Mouse (Mus musculus): ENCODE data around the gene Sec14l4. TPM values are rescaled to one million over a fixed set of nuclear protein-coding genes. Genes with fewer than 3 reads are reported as not detected.
A peak's percentile ranks its signal among the peaks of the same experiment; 100 is the strongest.

Sec14l4 gene
- not detected in 2 replicates for polyA plus RNA-seq (2015; fragmentation: Nextera tagmentation; extraction: Ambion mirVana)

DNA sequence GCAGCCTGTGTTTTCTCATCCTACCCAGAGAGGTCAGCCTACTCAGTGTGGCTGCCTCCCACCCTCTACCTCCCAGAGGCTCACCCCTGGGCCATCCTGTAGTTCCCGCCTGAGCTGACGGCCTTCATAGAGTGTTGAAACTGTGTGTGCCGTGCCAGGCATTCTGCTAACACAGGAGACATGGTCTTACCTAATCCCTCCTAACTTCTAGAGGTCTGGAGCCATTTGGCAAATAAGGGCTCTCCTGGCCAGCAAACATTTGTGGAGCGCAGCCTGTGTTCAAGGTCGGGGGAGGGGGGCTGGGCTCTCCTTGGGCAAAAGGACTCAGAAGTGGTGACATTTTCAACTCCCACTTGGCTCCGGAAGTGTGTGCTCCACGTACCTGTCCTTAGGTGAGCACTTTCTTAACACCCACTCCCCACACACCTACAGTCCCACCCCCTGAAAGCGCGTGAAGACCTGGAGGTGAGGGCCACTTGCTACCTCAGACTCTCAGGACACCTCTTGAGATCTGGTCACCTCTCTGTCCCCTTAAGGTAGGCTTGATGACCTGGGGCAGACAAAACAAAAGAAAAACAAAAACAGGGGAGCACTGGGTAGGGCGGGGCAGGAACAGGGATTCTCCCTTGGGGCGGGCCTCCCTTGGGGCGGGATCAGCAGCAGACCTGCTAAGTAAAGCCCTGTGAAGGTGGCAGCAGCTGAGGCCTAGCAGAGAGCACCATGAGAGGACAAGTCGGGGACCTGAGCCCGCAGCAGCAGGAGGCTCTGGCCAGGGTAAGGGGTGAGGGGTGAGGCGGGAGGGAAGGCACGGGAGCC, at the start of gene Sec14l4:
Gene Sec14l4 (plus strand): TSS at position 337 of the 816 bp plus-strand sequence.
- Histone ChIP-seq H3K27ac (replicated peaks) (no peak within 1 kb of the TSS), H3K4me3 (no peak within 1 kb of the TSS), H3K27me3 (no peaks in the 10 kb centered on the region; the same call in 1 of the 2 replicates), H3K9ac (no peak within 1 kb of the TSS), H3K36me3 (no peaks in the 10 kb centered on the region), H3K4me1 (replicated peaks) (no peaks in the 10 kb centered on the region), H3K9me3 (no peaks in the 10 kb centered on the region), H3K4me2 (no peak within 1 kb of the TSS)
- no peak for ATAC-seq (ENCODE audit: low read depth)
- 42% methylated on average over 16 of the region's 16 CpGs for WGBS

DNA sequence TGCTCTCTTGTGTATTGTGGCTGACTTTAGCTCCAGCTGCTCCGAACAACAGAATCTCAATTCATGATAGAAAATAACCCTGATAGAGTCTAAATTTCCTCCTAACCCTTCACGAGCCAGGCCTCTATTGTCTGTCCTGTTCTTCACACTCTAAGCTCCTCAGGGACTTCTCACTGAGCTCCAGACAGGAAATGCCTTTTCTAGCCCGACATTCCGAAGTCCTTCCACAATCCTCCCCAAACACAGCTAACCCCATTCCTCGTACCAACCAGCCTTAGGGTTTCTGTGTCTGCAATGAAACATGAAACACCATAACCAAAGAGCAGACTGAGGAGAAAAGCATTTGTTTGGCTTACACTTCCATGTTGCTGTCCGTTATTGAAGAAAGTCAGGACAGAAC, 49.7 kb upstream of the Sec14l4 start:
- no peak for ATAC-seq (ENCODE audit: low read depth)
- H3K27ac ChIP-seq (replicated peaks), result no peak overlapping the region
- H3K4me2 ChIP-seq, result no peak overlapping the region
- peaks cover 18% of the 10 kb centered on the region for H3K4me1 ChIP-seq (replicated peaks)
- no peaks in the 10 kb centered on the region for H3K9me3 ChIP-seq
- H3K27me3 ChIP-seq, result peaks cover 9% of the 10 kb centered on the region
- H3K9ac ChIP-seq, result no peak overlapping the region
- 68% methylated on average over 6 of the region's 6 CpGs for WGBS
- H3K36me3 ChIP-seq, result peaks cover 50% of the 10 kb centered on the region
- H3K4me3 ChIP-seq, result no peak overlapping the region

DNA sequence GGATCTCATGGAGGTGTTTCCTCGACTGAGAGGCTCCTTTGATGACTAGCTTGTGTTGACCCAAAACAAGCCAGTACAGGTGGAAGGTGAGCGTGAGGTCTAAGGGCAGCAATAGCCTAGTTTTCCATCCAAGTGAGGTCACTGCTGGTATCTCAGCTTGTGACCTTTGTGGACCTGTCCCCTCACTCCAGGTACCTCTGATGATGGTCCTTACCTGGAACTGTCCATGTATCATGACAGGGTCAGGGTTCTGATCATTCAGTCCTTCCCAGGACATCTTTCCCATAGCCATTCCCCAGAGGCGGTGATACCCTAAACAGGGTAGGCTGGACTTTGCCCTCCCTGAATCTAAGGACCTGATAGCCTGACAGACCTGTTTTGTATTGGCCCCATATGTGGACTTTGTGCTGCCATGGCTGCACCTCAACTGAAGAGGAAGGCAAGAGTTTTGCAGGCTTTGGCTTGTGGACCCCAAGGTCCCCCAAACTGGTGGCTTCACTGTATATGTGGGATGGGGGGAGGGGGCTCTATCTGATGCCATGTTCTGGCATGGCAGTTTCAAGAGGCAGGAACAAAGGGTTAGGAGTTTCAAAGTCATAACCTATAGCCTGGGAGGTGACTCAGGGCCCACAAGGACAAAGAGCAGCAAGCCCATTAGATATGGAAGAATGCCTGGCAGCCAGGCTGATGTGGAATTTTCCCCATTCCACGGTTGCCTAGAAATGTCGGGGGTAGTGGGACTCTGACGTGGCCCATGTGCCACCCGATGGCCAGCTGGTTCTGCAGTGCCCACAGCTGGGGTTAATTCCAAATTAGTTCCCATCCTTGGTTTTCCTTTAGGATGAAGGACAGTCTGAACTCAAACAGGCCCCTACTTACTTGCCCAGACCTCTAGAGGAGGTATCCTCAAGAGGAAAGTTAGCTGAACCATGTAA, 48.7 kb upstream of the Sec14l4 start:
- H3K27me3 ChIP-seq, result peaks cover 9% of the 10 kb centered on the region
- WGBS, result 65% methylated on average over 7 of the region's 7 CpGs
- no peak overlapping the region for H3K4me3 ChIP-seq
- H3K4me1 ChIP-seq (replicated peaks), result peaks cover 18% of the 10 kb centered on the region
- H3K9ac ChIP-seq, result no peak overlapping the region
- H3K9me3 ChIP-seq, result no peaks in the 10 kb centered on the region
- peaks cover 40% of the 10 kb centered on the region for H3K36me3 ChIP-seq
- no peak overlapping the region for H3K27ac ChIP-seq (replicated peaks)
- H3K4me2 ChIP-seq, result peak overlapping the region; percentile 66; the same call in 1 of the 2 replicates
- ATAC-seq (ENCODE audit: low read depth), result no peak

DNA sequence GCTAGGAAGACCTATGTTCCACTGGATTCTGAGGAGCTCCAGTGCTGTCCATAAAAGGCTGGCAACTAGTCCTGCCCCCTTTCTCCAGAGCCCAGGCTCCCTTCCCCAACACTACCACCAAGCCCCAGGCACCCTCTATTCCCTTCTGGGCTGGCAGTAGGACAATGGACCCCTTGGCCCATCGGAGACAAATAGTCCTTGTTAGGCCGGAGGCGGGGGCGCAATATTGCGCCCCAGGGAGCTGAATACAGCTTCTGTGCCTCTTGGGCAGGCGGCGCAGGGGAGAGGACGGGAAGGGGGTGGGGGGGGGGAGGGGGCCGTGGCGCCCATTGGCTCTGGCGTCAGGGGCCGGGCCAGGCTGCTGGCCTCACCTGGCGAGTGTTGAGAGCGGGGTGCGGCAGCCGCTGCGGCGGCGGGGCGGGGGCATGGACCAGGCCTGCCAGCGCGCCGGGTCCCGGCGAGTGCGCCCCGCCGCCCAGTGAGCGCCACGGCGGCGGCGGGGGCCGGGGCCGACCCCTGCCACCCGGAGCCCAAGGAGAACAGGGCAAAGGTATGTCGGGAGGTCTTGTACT, 47.9 kb upstream of the Sec14l4 start, which contains the start of gene Gal3st1:
Gene Gal3st1 (plus strand): TSS at position 346 of the 572 bp plus-strand sequence.
- peaks cover 31% of the 10 kb centered on the region for H3K36me3 ChIP-seq
- 1% methylated on average over 24 of the region's 37 CpGs for WGBS
- H3K27me3 ChIP-seq, result peaks cover 9% of the 10 kb centered on the region
- no peaks in the 10 kb centered on the region for H3K9me3 ChIP-seq
- H3K4me1 ChIP-seq (replicated peaks), result peaks cover 18% of the 10 kb centered on the region
- peak within 1 kb of the TSS; percentile 66 for H3K4me2 ChIP-seq
- H3K4me3 ChIP-seq, result peak within 1 kb of the TSS; percentile 46
- peak within 1 kb of the TSS; percentile 64 for H3K9ac ChIP-seq
- peak; percentile 69 for ATAC-seq (ENCODE audit: low read depth)
- H3K27ac ChIP-seq (replicated peaks), result 0 out of 2 replicates have a peak within 1 kb of the TSS, but pooled peaks have one; percentile 23

- Histone ChIP-seq H3K9me3 (no peaks in the 10 kb centered on the region), H3K27ac (replicated peaks) (0 out of 2 replicates have a peak overlapping the region, but pooled peaks have one; percentile 23), H3K4me2 (peak overlapping the region; percentile 66), H3K36me3 (peaks cover 24% of the 10 kb centered on the region), H3K27me3 (peaks cover 9% of the 10 kb centered on the region), H3K9ac (peak overlapping the region; percentile 64), H3K4me3 (peak overlapping the region; percentile 46), H3K4me1 (replicated peaks) (peaks cover 18% of the 10 kb centered on the region)
- ATAC-seq (ENCODE audit: low read depth), result peak; percentile 62
- 11% methylated on average over 15 of the region's 15 CpGs for WGBS
Observed at GRCm38 (mm10) chr11:3983863-3984745, 47.2 kb upstream of the Sec14l4 start.

GRCm38 (mm10) chr11:3989748-3990147, 41.5 kb upstream of the Sec14l4 start:
- H3K27ac ChIP-seq (replicated peaks), result no peak overlapping the region
- H3K27me3 ChIP-seq, result no peaks in the 10 kb centered on the region; the same call in 1 of the 2 replicates
- H3K9ac ChIP-seq, result no peak overlapping the region
- no peak overlapping the region for H3K4me3 ChIP-seq
- 44% methylated on average over 3 of the region's 3 CpGs for WGBS
- H3K9me3 ChIP-seq, result no peaks in the 10 kb centered on the region
- H3K4me1 ChIP-seq (replicated peaks), result peaks cover 2% of the 10 kb centered on the region; the same call in 1 of the 2 replicates
- no peaks in the 10 kb centered on the region for H3K36me3 ChIP-seq
- H3K4me2 ChIP-seq, result no peak overlapping the region
- ATAC-seq (ENCODE audit: low read depth), result no peak

DNA sequence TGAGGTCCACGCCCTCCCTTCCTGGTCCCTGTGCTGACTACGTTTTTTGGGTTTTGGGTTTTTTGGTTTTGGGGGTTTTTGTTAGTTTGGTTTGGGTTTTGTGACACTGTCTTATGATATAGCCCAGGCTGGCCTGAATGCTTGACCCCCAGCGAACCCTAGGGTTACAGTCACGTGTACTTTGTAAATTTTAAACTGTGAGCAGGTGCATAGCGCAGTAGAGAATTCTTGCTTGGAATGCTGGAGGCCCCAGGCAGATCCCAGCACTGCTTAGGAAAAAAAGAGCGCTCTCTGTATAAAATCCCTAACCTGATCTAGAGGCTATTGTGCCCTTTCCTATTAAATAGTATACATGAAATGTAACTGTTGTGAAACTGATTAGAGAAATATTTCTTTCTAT, 38.1 kb upstream of the Sec14l4 start:
- Histone ChIP-seq H3K9me3 (no peaks in the 10 kb centered on the region), H3K4me2 (no peak overlapping the region), H3K4me3 (no peak overlapping the region), H3K36me3 (no peaks in the 10 kb centered on the region), H3K9ac (no peak overlapping the region), H3K4me1 (replicated peaks) (peaks cover 5% of the 10 kb centered on the region; the same call in 1 of the 2 replicates), H3K27me3 (peaks cover 21% of the 10 kb centered on the region), H3K27ac (replicated peaks) (no peak overlapping the region)
- WGBS, result 79% methylated on average over 6 of the region's 6 CpGs
- ATAC-seq (ENCODE audit: low read depth), result no peak

GRCm38 (mm10) chr11:3993914-3994313, 37.3 kb upstream of the Sec14l4 start:
- Histone ChIP-seq H3K36me3 (no peaks in the 10 kb centered on the region), H3K27ac (replicated peaks) (no peak overlapping the region), H3K4me1 (replicated peaks) (peaks cover 12% of the 10 kb centered on the region; the same call in 1 of the 2 replicates), H3K9me3 (no peaks in the 10 kb centered on the region), H3K4me3 (no peak overlapping the region), H3K4me2 (no peak overlapping the region), H3K27me3 (peaks cover 29% of the 10 kb centered on the region), H3K9ac (no peak overlapping the region)
- WGBS, result 82% methylated on average over 6 of the region's 6 CpGs
- no peak for ATAC-seq (ENCODE audit: low read depth)

DNA sequence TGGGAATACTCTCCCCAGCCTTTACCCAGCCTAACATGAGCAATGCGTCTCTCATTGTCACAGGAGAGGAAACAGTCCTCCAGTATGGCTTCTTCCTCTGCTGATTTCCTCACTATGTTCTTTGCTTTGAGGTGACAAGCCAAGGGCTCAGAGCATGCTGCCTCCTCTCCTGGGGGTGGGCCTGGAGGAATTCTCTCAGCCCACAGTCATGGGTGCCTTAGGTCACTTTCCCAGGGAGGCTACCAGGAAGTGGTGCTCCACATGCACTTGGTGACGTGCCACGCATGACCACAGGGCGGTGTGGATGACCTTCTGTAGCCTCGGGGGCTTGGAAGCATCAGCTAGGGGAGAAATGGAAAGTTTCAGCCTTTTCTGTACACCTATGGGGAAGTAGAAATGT, 35.8 kb upstream of the Sec14l4 start:
- Histone ChIP-seq H3K4me1 (replicated peaks) (peaks cover 12% of the 10 kb centered on the region; the same call in 1 of the 2 replicates), H3K9me3 (no peaks in the 10 kb centered on the region), H3K4me2 (no peak overlapping the region), H3K27me3 (peaks cover 45% of the 10 kb centered on the region), H3K9ac (no peak overlapping the region), H3K36me3 (no peaks in the 10 kb centered on the region), H3K27ac (replicated peaks) (no peak overlapping the region), H3K4me3 (no peak overlapping the region)
- WGBS, result 86% methylated on average over 5 of the region's 5 CpGs
- ATAC-seq (ENCODE audit: low read depth), result no peak

DNA sequence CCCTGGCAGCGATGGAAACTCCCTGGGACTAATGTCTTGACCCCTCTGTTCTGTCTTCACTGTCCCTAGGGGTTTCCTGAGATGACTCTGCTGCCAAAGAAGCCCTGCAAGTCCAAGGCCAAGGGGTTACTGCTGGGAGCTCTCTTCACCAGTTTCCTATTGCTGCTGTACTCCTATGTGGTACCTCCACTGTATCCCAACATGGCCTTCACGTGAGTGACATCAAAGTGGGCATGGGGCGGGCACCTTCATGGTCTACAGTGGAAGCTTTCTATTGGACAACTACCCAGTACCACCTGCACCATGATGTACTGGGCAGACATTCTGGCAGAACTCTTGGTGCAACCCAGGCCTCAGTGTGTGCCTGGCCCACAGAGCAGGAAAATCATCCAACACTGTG, 34.4 kb upstream of the Sec14l4 start:
- H3K9me3 ChIP-seq, result no peaks in the 10 kb centered on the region
- no peak for ATAC-seq (ENCODE audit: low read depth)
- no peak overlapping the region for H3K4me3 ChIP-seq
- H3K27ac ChIP-seq (replicated peaks), result no peak overlapping the region
- H3K4me2 ChIP-seq, result no peak overlapping the region
- H3K27me3 ChIP-seq, result peaks cover 50% of the 10 kb centered on the region
- 87% methylated on average over 3 of the region's 3 CpGs for WGBS
- no peak overlapping the region for H3K9ac ChIP-seq
- no peaks in the 10 kb centered on the region for H3K36me3 ChIP-seq
- peaks cover 12% of the 10 kb centered on the region; the same call in 1 of the 2 replicates for H3K4me1 ChIP-seq (replicated peaks)
